Mouse (Mus musculus) ES-Bruce4 (cell line): ENCODE results near the gene Slc31a1. TPM values are rescaled to one million over a fixed set of nuclear protein-coding genes. Genes with fewer than 3 reads are reported as not detected.

Experiments
- H3K27ac ChIP-seq: 2 replicates; pipeline ENCODE4 v1.5.1; 2012; ENCODE audit warnings: low read length, inconsistent platforms; ENCODE audit not compliant: insufficient read depth
- H3K27me3 ChIP-seq: 2 replicates; pipeline ENCODE4 v1.6.1; 2012; ENCODE audit warnings: mild to moderate bottlenecking, low read length, inconsistent platforms; ENCODE audit not compliant: control insufficient read depth, poor library complexity, insufficient read depth, severe bottlenecking
- H3K36me3 ChIP-seq: 2 replicates; pipeline ENCODE4 v1.6.1; 2012; ENCODE audit warnings: inconsistent platforms, mild to moderate bottlenecking, low read length, moderate library complexity; ENCODE audit not compliant: control insufficient read depth, poor library complexity, insufficient read depth, severe bottlenecking
- H3K4me1 ChIP-seq: one replicate; pipeline ENCODE4 v1.8.1; 2011; ENCODE audit warnings: low read length; ENCODE audit not compliant: control insufficient read depth, insufficient read depth
- H3K4me3 ChIP-seq: 2 replicates; pipeline ENCODE4 v1.5.1; 2011; ENCODE audit warnings: low read depth, mild to moderate bottlenecking, low read length
- H3K9ac ChIP-seq: 2 replicates; pipeline ENCODE4 v1.6.1; 2012; ENCODE audit warnings: low read depth, mild to moderate bottlenecking, inconsistent platforms; ENCODE audit not compliant: poor library complexity, severe bottlenecking
- H3K9me3 ChIP-seq: replicated peaks from 2 replicates; pipeline ENCODE4 v1.6.1; 2012; ENCODE audit warnings: mild to moderate bottlenecking, low read length, inconsistent platforms; ENCODE audit not compliant: control insufficient read depth, poor library complexity, insufficient read depth, severe bottlenecking
- CTCF ChIP-seq: IDR thresholded peaks from one replicate; pipeline ENCODE4 v1.8.1; 2011; ENCODE audit warnings: low read depth, low read length
- EP300 ChIP-seq: IDR thresholded peaks from 2 replicates; pipeline ENCODE4 v1.6.1; 2011; ENCODE audit warnings: low read depth, low read length; ENCODE audit not compliant: insufficient read depth
- POLR2A ChIP-seq: IDR thresholded peaks from one replicate; pipeline ENCODE4 v1.8.1; 2011; ENCODE audit warnings: low read length; ENCODE audit not compliant: insufficient read depth
- polyA plus RNA-seq: library from polyadenylated mRNA; stranded (reverse); fragments of >200 nt; gene quantifications from 2 replicates; pipeline ENCODE4 v1.2.4, GENCODE M21; 2011; ENCODE audit warnings: low read depth; ENCODE audit not compliant: missing spikeins, insufficient read depth, insufficient read length

The Slc31a1 gene
- polyA plus RNA-seq, 1 experiment, result 56.8 TPM

DNA sequence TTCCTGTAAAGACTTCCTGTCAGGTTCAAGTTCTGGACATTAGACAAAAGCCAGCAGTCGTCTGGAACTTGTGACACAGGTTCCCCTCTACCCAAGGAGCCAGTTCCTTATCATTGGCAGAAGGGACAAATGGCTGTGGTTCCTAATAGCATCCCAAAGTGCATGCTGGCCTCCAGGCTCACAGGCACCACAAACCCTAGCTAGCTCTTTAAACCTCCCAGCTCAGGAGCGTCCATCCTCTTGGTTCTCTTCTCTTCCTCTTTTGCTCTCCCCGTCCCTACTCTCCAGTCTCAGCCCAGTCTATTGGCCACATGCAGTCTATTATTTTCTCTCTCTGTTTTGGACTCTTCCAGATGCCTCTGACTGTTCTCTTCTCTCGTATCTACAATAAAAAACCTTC lies 79.3 kb downstream of the Slc31a1 start:
- no peak overlapping the region for H3K9ac ChIP-seq
- peaks cover 7% of the 10 kb centered on the region; the same call in 1 of the 2 replicates for H3K9me3 ChIP-seq
- no peak for TF ChIP-seq POLR2A
- no peak for TF ChIP-seq CTCF
- no peak for TF ChIP-seq EP300
- no peaks in the 10 kb centered on the region for H3K36me3 ChIP-seq
- no peak overlapping the region for H3K27ac ChIP-seq
- no peaks in the 10 kb centered on the region for H3K4me1 ChIP-seq
- no peak overlapping the region for H3K4me3 ChIP-seq
- H3K27me3 ChIP-seq, result no peaks in the 10 kb centered on the region

DNA sequence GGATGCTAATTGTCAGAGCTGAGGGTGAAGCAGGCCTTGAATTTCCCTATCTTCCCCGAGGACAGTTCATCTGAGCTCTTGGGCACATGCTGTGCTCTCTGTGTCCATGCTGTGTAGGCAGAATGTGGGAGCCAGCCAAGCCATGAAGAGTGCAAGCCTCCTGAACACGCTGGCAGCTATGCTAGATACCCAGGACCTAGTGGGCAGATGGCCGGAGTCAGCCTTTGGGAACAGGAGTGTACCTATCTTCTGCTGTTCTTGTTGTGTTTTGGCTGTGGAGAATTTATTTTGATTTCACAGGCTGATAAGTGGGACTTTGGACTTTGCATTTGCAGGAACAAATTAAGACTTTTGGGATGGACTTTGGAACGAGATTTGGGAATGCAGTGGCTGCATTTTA lies 80.0 kb downstream of the Slc31a1 start:
- no peaks in the 10 kb centered on the region for H3K36me3 ChIP-seq
- H3K9me3 ChIP-seq, result peaks cover 7% of the 10 kb centered on the region; the same call in 1 of the 2 replicates
- no peak overlapping the region for H3K27ac ChIP-seq
- no peak overlapping the region for H3K4me3 ChIP-seq
- H3K4me1 ChIP-seq, result no peaks in the 10 kb centered on the region
- TF ChIP-seq CTCF (no peak), EP300 (no peak), POLR2A (no peak)
- H3K27me3 ChIP-seq, result no peaks in the 10 kb centered on the region
- H3K9ac ChIP-seq, result no peak overlapping the region

GRCm38 (mm10) chr4:62440986-62441385 lies 80.5 kb downstream of the Slc31a1 start:
- Histone ChIP-seq H3K36me3 (no peaks in the 10 kb centered on the region), H3K27me3 (no peaks in the 10 kb centered on the region), H3K4me3 (no peak overlapping the region), H3K9ac (no peak overlapping the region), H3K4me1 (no peaks in the 10 kb centered on the region), H3K9me3 (peaks cover 7% of the 10 kb centered on the region; the same call in 1 of the 2 replicates), H3K27ac (no peak overlapping the region)
- no peak for TF ChIP-seq EP300

Other genes starting within 250 kb of the Slc31a1 start
- not detected in 2 replicates for gene Mup21, start 209.9 kb upstream of the Slc31a1 start, polyA plus RNA-seq
- 7.3 and 12.7 TPM in 2 replicates for gene Zfp37, start 129.7 kb upstream of the Slc31a1 start, polyA plus RNA-seq
- 7.8 and 8.5 TPM in 2 replicates for gene Slc31a2, start 98.2 kb upstream of the Slc31a1 start, polyA plus RNA-seq
- gene Fkbp15, start 179 bp upstream of the Slc31a1 start, polyA plus RNA-seq, result 18.5 and 22.1 TPM in 2 replicates
- 61.9 and 69.0 TPM in 2 replicates for gene Cdc26, start 47.9 kb downstream of the Slc31a1 start, polyA plus RNA-seq
- gene Prpf4, start 48.1 kb downstream of the Slc31a1 start, polyA plus RNA-seq, result 27.7 and 29.2 TPM in 2 replicates
- not detected in 2 replicates for gene Rnf183, start 74.5 kb downstream of the Slc31a1 start, polyA plus RNA-seq
- gene Wdr31, start 110.2 kb downstream of the Slc31a1 start, polyA plus RNA-seq, result 14.8 and 16.7 TPM in 2 replicates
- 18.5 and 18.9 TPM in 2 replicates for gene Bspry, start 119.3 kb downstream of the Slc31a1 start, polyA plus RNA-seq
- gene Hdhd3, start 142.7 kb downstream of the Slc31a1 start, polyA plus RNA-seq, result 0.51 and 0.75 TPM in 2 replicates
- 26.9 and 37.3 TPM in 2 replicates for gene Alad, start 159.2 kb downstream of the Slc31a1 start, polyA plus RNA-seq
- gene Pole3, start 164.3 kb downstream of the Slc31a1 start, polyA plus RNA-seq, result 32.3 and 34.0 TPM in 2 replicates
- gene 4933430I17Rik, start 164.6 kb downstream of the Slc31a1 start, polyA plus RNA-seq, result 1.3 and 1.5 TPM in 2 replicates
- 15.3 and 17.8 TPM in 2 replicates for gene Rgs3, start 199.1 kb downstream of the Slc31a1 start, polyA plus RNA-seq